Mouse (Mus musculus): Measurements from ENCODE around the gene Ikzf5.
A peak's percentile ranks its signal among the peaks of the same experiment; 100 is the strongest.
"Not testable (repeated sequence)": the region's sequence is repeated elsewhere in the genome, so short reads cannot be mapped to it uniquely, and the experiment has no call there.

The Ikzf5 gene

DNA sequence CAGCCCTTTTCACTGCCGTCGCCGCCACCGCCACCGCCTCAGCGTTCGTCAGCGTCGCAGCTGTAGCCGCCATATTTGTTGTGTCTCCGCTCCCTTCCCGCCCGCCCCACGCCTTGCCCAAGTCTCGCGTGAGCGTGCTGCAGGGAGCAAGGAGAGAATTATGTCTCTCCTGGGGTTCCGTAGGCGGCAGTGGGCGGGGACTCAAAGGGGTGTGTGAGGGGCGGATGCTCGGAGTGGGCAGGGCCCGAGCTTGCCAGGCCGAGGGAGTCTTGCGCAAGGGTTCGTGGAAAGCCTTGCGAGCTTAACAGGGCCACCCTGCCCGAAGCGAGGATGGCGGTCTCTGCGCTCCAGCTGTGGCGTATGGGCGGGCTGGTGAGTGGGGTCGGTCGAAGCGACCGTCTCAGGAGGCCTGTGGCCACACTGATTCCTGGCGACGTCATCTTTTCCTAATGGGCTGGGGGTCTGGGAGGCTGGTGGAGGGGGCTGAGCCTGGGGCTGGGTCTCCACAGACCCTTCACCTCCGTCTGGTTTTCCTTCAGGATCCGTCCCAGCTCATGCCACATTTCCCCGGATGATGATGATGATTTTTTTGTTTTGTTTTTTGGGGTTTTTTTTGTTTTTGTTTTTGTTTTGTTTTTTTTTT lies at the start of gene Ikzf5, which contains the start of gene Acadsb:
Ikzf5 (minus strand) TSS at position 106 of the 643 bp plus-strand sequence.
Acadsb (plus strand) TSS at position 186 of the 643 bp plus-strand sequence.
- peak; percentile 100 for DNase-seq (ENCODE audit: low spot score in 2 of 2)

DNA sequence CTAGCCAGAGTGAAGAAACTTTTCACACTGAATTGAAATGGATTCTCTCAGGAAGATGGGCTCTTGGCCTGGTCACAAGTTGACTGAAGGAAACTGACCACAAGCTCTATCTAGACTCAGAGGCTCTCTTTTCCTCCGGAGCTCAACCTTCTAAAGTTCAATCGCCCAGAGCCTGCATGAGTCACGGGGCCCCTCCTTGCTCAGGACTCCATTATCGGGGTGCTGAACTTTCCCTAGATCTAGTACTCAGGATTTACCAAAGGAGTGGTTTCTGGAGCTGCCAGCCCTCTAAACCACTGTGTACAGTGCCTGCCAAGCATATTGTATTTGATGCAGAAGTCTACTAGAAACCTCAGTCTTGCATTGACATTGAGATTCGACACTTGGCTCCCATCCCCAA lies 46.4 kb upstream of the Ikzf5 start:
- no peak for DNase-seq (ENCODE audit: low spot score in 2 of 2)

- DNase-seq (ENCODE audit: low spot score in 2 of 2), result no peak
Measured at GRCm38 (mm10) chr7:131437051-131437450, 26.7 kb upstream of the Ikzf5 start.

GRCm38 (mm10) chr7:131434276-131434675 lies 24.0 kb upstream of the Ikzf5 start:
- no peak for DNase-seq (ENCODE audit: low spot score in 2 of 2)

- DNase-seq (ENCODE audit: low spot score in 2 of 2), result peak in 1 of 2 experiments; percentile 7
Measured at GRCm38 (mm10) chr7:131432244-131432643, 21.9 kb upstream of the Ikzf5 start.

GRCm38 (mm10) chr7:131427331-131427730 lies 17.0 kb upstream of the Ikzf5 start:
- no peak for DNase-seq (ENCODE audit: low spot score in 2 of 2)

DNA sequence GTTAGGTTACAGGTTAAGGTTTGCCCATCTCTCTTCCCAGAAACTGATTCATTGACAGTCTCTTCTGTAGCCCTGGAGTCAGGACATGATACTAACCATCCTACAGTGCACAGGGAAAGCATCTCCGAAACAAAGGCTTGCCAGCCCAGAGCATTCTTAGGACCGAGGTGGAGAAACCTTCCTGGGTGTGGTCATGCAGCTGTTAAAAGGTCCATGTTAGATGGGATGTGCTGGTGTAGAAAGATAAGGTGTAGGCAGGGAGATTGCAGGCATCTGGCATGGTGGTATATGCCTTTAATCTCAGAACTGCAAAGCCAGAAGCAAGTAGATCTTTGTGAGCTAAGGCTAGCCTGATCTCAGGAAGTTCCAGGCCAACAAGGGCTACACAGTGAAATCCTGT lies 14.6 kb upstream of the Ikzf5 start:
- DNase-seq (ENCODE audit: low spot score in 2 of 2), result no peak

DNA sequence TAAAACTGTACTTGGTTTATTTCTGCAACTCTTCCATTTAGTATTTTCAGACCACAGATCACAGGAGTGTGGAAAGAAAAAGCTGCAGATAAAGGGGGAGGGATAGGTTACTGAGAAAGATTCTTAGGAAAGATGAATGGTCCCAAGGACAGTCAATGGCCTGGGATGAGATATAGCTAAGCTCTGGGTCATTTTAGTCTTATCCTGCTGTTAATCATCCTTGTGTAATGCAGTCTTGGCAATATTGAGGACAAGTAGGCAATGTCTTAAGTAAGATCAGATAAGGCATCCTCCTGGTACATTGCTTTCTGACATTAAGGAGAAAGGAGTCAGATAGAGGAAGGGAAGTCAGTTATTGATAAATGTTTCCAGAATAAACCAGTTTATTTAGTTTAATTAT lies 7.3 kb upstream of the Ikzf5 start:
- no peak for DNase-seq (ENCODE audit: low spot score in 2 of 2)

DNA sequence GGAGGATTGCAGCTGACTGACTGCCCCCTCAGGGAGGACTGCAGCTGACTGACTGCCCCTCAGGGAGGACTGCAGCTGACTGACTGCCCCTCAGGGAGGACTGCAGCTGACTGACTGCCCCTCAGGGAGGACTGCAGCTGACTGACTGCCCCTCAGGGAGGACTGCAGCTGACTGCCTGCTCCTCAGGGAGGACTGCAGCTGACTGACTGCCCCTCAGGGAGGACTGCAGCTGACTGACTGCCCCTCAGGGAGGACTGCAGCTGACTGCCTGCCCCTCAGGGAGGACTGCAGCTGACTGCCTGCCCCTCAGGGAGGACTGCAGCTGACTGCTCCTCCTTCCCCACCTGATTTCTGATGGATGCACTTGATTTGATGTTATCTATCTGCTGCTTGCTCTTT lies 6.4 kb upstream of the Ikzf5 start:
- not testable (repeated sequence) for DNase-seq (ENCODE audit: low spot score in 2 of 2)

GRCm38 (mm10) chr7:131411941-131412270 lies 1.6 kb upstream of the Ikzf5 start:
- DNase-seq (ENCODE audit: low spot score in 2 of 2), result no peak

GRCm38 (mm10) chr7:131411221-131411940 lies 1.1 kb upstream of the Ikzf5 start:
- peak; percentile 5 to 8 for DNase-seq (ENCODE audit: low spot score in 2 of 2)

GRCm38 (mm10) chr7:131409988-131410385 lies 334 bp downstream of the Ikzf5 start:
- no peak for DNase-seq (ENCODE audit: low spot score in 2 of 2)

DNA sequence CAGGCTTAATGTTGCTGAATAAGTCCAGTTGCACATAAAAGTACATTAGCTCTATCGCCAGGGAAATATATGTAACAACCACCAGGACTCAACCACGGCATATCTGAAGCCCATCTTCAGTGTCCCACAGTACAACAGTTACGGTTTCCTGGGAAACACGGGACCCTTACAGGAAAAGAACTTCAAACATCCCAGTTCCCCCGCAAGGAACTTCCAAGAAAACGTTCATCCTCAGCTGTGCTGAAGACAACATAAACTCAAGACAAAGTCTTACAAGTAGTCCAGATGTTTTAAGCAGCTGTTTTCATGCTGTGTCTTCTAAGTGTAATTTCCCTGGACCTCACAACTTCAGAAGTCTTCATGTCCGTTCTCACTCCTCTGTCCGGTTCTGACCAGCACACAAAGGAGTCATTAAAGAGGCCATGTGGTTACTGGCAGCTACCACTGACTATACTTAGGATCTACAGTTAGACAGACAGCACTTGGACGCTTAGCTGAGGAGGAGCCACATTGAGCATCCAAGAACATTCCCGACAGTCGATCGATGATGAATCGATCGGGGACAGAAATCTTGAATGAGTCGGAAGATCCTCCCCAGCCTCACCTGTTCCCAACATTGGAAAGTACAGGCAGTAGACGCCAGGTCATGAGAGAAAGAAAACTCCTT lies 867 bp downstream of the Ikzf5 start:
- no peak for DNase-seq (ENCODE audit: low spot score in 2 of 2)

GRCm38 (mm10) chr7:131391761-131392160 lies 18.6 kb downstream of the Ikzf5 start:
- DNase-seq (ENCODE audit: low spot score in 2 of 2), result not testable (repeated sequence)

DNA sequence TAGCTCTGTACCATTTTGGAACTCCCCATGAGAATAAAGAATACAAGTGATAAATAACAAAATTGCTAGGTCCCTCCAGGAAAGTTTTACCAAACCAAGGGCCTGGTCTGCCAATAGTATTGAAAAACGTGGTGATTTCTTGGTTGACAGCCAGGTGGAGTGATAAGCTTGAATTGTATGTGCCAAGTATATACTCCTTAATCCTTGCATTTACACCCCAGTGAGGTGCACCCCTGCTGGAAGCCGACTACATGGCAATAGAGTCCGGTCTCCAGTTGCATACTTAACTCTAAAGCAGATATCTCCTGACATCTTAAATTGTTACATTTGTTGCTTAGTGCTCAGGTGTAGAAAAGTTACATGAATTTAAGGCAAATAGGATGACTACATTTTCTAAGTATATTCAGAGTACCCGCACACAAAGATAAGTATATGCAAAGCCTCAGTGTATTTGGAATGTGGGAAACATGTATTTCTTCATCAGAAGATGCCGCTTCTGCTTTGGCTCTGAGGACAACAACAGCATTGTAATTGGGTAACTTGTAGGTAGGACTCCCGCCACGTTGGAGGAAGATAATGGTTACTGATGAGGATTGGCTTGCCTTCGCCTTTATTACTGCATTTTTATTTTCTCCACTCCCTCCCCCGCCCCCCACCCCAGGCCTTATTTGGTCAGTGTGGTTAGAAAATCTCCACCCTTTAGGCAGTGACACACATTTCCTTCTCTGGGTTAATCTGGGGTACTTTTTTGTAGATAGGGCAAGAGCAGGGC lies 38.3 kb downstream of the Ikzf5 start:
- no peak for DNase-seq (ENCODE audit: low spot score in 2 of 2)

DNA sequence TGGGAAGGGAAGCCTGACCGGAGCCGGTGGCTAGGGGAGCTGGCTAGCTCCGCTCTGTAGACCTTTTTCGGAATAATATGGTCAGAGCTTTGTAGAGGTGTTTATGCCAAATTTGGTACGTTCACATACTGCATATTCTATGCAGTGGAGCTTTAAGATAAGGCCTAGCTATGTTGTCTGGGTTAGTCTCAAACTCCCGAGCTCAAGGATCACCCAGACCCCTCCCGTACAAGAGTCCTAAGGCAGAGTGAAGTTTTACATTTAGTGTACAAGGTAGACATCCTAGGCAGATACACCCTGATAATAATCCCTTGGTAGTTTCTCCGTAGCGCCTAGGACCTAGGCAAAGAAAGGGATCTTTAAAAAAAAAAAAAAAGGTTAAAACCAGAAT lies 38.9 kb downstream of the Ikzf5 start:
- no peak for DNase-seq (ENCODE audit: low spot score in 2 of 2)

- DNase-seq (ENCODE audit: low spot score in 2 of 2), result peak; percentile 85 to 87
Measured at GRCm38 (mm10) chr7:131370648-131371469, 39.5 kb downstream of the Ikzf5 start, which contains the start of gene Pstk. Gene Pstk (plus strand): TSS chr7:131371141.

DNA sequence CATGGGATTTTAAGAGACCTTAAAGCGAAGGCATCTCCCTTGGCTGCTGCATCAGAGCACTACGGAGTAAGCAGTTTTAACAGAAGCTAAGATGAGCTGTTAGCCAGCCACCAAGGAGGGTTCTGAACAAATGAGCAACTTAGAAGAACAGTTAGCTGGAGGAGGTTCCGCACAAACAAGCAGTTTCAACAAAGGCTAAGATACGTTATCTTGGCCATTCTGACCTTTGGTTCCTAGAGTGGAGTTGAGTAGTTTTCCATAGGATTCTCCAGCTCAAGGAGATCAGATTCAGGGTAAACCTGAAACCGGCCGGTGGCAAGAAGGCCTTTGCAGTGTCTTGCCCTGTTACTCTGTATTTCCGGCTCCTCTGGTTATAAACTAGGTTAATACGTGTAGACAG lies 46.2 kb downstream of the Ikzf5 start:
- no peak for DNase-seq (ENCODE audit: low spot score in 2 of 2)

DNA sequence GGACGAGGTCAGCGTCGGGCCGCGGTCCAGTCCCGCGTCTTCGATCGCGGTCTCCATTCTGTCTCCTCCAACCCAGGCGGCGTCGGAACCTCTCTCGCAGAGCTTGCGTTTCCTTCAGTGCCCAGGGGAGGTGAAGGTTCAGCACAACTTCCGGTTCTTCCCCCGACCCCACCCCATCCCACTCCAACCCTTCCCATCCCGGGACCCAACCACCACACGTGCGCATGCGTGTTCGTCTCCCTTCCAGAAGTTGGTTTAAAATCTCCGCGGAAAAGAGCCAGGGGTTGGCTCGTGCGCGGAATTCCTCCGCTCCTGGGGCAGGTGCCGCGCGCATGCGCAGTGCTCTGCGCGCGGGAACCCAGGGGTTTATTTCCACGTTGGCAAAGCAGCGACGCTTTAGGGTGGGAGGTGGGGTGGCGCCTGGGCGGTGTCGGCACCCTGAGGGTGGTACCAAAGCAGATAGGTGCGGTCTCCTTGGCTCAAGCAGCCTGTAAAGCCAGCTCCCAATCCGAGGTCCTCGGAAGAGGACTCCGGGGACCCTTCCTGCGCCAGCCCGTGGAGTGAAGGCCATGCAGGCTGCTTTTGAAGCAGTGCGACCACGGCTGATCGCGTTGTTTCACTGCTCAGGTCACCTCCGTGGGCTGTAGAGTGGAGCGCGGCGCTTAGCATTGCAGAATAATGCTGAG lies 47.6 kb downstream of the Ikzf5 start, which contains the start of gene 2310057M21Rik:
2310057M21Rik (minus strand) TSS at position 145 of the 686 bp plus-strand sequence.
- DNase-seq (ENCODE audit: low spot score in 2 of 2), result peak; percentile 85 to 93

GRCm38 (mm10) chr7:131362269-131362614 lies 48.1 kb downstream of the Ikzf5 start:
- no peak for DNase-seq (ENCODE audit: low spot score in 2 of 2)

GRCm38 (mm10) chr7:131356105-131356504 lies 54.2 kb downstream of the Ikzf5 start:
- no peak for DNase-seq (ENCODE audit: low spot score in 2 of 2)
